Mouse (Mus musculus) T-cell, adult 2 months (primary cell): ENCODE results near the gene Cachd1.

Source experiments
- DNase-seq: peaks from one replicate; pipeline ENCODE4 v3.0.0; 2022; ENCODE audit warnings: low spot score

Cachd1 gene

DNA sequence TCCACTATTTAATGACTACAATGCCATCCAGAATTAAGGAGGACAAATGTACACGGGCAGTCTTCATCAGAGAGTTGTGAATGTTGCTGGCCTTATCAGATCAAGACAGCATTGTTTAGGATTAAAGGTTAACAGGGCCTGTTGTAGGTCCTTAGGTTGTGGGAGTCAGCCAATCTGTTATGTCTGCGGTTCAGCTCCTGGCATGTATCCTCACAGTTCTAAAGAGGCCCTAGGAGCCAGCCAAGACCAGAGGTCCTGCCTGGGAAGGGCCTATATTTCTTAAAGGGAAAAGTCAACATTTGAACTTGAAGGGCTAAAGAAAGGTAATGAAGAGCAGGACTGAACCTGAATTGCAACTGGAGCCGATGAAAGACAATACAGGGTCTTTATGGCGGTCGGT is 13.7 kb downstream of the Cachd1 start:
- no peak for DNase-seq

DNA sequence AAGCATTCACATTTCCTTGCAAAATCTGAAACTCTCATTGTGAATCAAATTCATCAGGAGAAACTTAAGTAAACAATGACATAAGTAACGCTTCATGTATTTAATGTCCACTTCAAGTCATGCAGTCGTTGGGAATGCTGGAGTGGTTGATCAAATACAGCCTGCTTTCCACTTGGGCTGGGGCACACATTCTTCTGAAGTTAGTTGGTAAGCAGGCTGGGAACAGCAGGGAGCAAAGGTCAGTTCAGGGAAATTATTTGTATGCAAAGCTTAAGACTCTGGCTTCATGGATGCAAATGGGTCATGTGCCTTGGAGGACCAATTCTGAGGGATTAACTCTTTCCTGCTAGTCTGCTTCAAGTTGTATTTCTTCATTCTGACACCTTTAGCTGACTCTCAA is 16.7 kb downstream of the Cachd1 start:
- no peak for DNase-seq

GRCm38 (mm10) chr4:100795523-100795922 is 19.0 kb downstream of the Cachd1 start:
- DNase-seq, result no peak

DNA sequence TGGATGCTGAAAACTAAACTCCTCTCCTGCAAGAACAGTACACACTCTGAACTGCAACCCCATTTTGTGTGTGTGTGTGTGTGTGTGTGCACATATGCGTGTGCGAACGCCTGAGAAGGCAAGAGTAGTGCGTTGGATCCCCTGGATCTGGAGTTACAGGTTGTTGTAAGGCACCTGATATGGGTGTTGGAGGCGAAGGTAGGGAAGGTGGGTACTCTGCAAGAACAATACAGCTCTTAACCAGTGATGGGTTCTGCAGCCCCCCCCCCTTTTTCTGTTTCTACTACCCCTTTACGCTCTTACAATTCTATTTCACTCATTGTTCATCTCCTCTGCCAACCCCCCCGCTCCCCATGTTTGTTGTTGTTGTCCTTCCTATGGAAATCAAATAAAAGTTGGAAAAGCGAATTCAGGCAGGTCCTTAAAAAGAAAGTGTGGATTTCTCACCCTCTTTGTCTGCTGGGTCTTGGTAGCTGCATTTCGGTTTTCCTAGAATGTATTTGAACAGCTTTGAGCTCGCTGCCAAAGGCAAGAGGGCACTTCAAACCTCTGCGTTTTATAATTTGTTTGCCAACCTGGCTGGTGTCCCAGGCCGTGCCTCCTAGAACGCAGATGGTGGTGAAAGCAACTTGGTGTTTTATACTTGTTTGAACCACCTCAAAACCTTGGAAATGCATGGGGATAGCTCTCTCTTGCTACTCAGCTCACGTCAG is 24.4 kb downstream of the Cachd1 start:
- no peak for DNase-seq

- DNase-seq, result no peak
Observed at GRCm38 (mm10) chr4:100801443-100801786, 24.9 kb downstream of the Cachd1 start.

DNA sequence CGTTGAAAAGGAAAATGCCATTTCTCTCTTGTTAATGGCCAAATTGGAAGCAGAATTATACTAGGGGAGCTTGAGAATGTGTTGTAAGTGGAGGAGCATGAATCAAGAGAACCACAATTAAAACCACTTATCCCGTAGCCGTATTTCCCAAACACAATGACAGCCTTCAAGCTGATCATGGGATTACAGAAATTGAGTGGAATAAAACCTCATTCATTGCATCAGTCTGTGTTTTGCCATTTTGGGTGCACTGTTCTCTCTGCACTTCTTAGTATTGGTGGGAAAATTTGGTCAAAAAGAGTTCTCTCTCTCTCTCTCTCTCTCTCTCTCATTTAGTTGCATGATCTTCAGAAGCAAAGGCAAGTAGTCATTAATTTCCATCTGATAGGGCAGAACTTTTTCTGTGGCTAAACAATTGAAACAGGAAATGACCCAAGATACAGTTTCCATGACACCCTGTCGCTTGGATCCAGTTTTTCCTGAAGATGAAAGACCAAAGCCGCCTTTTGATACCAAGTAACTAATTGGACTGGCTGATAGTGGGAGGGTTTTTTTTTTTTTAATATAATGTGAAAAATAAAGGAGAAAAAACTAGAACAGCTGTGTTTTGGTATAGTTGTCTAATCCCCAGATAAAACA is 34.7 kb downstream of the Cachd1 start:
- no peak for DNase-seq

GRCm38 (mm10) chr4:100811802-100812510 is 35.5 kb downstream of the Cachd1 start:
- DNase-seq, result no peak

DNA sequence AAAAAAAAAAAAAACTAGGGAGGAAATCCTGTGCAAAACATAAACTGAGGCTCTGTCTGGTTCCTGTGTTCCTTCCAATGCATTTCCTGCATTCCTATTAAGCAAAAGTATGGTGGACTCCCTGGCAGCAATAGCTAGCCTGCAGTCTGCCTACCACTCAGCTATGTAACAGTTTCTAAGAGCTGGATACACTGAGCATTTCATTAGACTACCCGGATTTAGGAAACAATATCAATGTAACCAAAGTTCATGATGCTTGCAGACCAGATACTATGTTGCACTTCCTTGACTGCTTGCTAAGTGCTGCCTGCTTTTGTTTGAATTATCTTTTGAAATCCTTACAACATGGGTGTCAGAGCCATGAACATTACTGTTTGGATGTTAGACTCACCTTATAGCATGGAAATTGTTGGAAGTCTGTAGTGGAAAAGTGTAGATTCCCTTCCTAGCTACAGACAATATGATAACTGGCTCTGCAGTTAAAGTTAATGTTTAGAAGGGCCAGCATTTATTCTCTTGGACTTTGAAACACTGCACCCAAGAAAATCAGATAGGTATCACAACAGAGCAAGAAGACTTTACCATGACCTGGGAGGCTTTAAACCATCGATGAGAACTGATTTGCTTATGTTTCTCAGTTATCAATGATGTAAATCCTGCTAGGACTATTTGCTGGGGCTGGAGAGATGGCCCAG is 37.4 kb downstream of the Cachd1 start:
- DNase-seq, result no peak

DNA sequence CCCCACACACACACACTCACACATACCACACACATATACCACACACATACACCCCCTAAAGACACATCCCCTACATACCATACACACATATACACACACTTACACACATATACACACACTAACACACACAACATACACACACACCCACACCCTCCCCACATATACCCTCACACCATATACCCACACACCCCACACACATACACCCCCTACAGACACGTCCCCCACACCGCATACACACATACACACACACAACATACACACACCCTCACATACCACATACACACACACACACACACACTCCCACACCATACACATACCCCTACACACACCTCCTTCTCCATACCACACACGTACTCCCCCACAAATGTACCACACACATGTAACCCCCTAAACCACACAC is 42.8 kb downstream of the Cachd1 start:
- DNase-seq, result no peak

GRCm38 (mm10) chr4:100822526-100822925 is 46.1 kb downstream of the Cachd1 start:
- DNase-seq, result no peak

DNA sequence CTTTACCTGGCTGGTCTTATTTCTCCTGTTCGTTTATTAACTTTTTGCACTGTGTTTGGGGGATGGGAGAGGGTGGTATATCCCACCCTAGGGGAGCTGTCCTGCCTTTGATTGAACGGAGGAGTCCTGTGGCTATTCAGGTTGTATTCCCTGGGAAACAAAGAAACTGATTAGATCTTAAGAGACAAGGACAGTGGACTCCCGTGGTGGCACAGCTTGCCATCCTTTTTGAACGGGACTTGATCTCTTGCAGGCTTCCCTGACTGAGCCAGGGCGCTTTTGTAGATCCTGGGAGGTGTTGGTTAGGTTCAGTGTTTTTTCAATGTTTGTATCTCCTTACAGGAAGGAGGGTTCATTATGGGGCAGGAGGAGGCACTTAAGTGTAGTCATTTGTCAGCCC is 50.9 kb downstream of the Cachd1 start:
- DNase-seq, result no peak

DNA sequence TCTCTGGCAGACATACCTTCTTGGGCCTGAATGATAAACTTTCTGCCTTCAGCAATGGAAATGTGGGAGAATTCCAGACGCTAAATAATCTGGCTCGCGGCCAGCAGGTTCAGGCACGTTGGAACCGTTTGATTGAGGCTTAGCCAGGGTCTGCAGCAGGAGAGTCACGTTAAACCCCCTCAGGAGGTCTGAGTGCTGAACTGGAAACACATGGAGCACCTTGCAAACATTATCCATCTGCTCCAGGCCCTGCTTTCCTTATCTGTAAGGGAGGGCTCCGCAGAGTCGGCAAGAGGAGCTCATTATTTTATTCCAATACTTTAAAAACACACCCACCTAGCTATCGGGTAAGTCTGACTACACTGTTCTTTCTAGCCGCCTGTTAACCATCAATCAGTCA is 52.3 kb downstream of the Cachd1 start:
- DNase-seq, result no peak

DNA sequence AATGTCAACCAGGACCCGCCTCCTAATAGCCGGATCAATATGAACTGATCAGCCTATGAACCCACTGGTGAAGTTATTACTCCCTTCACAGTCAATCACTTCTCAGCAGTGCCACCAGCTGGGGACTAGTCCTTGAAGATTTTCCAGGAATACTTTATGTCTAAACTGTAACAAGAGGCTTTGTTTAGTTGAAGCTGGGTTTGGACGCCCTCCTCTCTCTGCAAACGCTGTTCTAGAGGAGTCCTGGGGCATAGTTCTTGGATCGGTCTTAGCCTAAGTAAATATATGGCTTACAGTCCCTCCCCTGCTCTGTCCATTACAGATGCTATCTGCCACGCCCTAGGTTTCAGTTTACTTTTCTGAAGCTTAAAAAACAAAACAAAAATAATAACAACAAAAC is 60.7 kb downstream of the Cachd1 start:
- no peak for DNase-seq

DNA sequence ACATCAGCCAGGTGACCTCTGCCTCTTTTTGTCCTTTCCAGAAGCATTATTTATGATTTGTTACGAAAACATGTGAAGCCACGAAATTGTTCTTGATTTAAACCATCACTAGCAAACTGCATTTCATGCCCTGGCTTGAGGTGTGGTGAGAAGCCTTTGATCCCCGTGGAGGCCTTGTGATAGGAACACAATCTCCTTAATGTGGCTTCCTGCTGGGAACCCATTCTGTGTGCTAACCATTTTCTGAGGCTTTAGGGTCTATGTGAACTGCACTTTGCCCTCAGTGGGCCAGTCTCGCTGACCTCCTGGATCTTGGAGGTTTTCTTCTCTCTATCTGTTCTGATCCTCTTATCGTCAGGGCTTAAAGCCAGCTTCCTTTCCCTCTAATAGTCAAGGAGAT is 66.2 kb downstream of the Cachd1 start:
- DNase-seq, result no peak

DNA sequence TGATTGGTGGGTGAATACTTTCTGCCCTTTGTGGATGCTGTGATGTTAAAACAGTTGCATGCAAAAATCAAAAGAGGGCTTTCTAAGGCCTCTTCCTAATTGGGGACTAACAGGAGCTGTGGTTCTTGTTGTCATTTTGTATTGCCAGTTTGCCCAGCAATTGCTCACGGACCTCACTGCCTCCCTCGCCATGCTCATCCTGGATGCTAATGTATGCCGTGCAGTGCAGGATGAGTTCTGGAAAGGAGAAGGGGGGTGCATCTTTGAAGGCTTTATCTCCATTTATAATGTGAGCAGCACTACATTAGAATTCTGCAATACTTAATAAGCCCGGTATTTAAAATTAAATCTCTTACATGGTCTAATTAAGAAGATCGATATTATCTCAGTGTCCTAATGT is 66.6 kb downstream of the Cachd1 start:
- no peak for DNase-seq

DNA sequence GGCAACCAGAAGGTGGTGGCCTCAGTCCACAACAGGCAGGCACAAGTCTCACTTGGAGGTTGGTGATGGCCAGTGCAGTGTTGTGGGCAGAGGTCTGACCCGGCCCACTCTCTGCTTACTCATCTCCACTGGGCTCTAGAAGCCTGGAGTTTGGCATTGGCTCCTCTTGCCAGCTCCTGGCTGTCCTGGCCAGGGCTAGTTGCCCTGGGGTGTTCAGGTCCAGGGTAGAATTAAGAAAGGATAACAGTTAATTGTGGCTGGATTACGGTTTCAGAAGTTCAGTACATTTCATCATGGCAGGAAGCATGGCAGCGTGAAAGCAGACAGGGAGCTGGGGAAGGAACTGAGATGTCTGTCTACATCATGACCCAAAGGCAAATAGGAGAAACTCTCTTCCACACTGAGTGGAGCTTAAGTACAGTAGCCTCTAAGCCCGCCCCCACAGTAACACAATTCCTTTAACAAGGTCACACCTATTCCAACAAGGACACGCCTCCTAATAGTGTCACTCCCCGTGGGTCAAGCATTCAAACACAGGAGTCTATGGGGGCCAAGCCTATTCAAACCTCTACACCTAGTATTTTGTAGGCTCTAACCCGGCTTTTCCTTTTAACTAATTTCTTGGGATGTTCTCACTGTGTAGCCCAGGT is 74.5 kb downstream of the Cachd1 start:
- DNase-seq, result no peak

- DNase-seq, result no peak
Observed at GRCm38 (mm10) chr4:100852448-100852847, 76.0 kb downstream of the Cachd1 start.

DNA sequence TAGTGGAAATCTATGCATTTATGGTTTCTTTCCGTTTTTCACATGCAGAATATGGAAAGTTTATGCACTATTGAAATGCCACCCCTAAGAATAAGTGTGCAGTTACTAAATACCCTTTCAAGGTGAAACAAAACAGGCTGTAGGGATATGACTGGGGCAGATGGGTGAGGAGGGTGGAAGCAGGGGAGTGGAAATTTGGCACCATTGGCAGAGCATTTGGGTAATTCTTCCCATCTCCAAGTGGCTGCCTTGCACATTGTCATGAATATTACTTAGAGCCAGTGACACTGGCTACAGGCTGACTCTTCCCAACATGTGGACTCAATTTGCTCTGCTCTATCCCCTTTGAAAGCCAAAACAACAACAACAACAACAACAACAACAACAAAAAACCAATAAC is 77.0 kb downstream of the Cachd1 start:
- DNase-seq, result no peak

DNA sequence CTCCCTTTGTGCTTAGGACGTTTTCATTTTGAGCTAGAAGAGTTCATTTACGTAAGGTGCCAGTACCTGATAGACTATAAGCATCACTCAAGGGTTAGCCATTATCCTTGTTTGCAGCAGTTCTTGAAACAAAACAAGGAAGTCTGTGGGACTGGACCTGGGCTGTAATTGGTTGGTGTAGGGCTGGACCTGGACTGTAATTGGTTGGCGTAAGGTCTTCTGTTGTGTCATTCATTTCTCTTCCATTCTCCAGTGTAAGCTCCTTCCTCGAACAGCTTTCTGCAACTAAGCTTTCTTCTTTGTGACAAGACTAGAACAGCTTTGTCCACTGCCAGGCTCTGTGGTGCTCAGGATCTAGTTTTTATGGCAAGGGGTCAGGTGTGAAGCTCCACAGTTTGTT is 78.9 kb downstream of the Cachd1 start:
- DNase-seq, result no peak

DNA sequence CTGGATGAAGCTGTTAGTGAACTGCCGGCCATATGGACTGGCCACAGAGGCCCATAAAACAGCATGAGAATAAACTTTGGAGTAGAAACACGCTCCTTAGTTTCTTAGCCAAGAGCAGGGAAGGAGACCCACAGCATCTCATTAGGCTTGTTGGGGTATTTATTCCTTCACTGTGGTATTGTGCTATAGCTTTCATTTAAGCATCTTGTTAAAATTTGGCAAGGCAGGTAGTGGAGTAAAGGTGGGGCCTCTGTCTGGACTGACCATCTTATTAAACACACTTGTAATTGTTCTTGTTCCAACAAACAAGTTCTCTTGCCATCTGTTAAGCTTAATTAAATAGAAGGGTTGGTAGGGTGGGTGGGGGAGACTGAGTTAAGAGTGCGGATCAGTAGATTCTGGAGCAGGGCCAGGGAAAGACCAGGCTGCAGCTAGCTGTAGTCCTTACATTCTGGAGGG is 81.0 kb downstream of the Cachd1 start:
- no peak for DNase-seq

GRCm38 (mm10) chr4:100863861-100864428 is 87.5 kb downstream of the Cachd1 start:
- DNase-seq, result no peak

- DNase-seq, result no peak
Observed at GRCm38 (mm10) chr4:100865423-100865822, 88.9 kb downstream of the Cachd1 start.
